Mouse (Mus musculus) layer of hippocampus, adult 9-10 months (tissue): ENCODE data around the gene Hexa.

ENCODE experiments used
- DNase-seq: peaks from one replicate; pipeline ENCODE4 v3.0.0; 2022; ENCODE audit warnings: low spot score

Gene Hexa

GRCm38 (mm10) chr9:59539441-59540137, at the start of gene Hexa, which contains the start of gene Tmem202:
Gene Hexa, plus strand, starts transcription at chr9:59539540.
Gene Tmem202, minus strand, starts transcription at chr9:59539847.
- DNase-seq: no peak

DNA sequence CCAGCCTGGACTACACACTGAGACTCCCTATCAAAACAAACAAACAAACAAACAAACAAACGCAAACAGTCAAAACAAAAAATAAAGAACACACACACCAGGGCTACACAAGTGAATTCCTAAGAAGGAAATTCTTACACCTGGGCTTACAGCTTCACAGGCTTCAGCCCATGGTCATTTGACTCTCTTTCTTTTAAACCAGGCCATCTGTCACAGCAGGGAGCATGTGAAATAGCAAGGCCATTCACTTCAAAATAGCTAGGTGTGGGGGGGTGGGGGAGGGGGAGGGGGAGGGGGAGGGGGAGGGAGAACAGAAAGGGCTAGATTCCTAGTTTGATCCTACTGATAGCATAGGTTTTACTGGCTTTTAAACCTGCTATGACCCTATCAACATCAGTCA, 31.2 kb upstream of the Hexa start:
- DNase-seq: no peak

DNA sequence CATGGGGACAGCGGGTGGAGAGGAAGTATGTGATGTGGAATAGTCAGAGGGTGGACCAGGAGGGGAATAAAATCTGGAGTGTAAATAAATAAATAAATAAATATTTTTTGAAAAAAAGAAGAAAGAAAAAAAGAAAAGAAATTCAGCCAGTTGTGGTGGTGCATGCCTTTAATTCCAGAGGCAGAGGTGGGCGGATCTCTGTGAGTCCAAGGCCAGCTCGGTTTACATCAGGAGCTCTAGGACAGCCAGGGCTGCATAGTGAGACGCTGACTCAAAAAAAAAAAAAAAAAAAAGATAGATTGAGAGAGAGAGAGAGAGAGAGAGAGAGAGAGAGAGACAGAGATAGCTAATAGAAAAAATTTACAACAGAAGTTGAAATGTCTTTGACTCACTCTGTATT, 27.0 kb upstream of the Hexa start:
- DNase-seq: no peak

DNA sequence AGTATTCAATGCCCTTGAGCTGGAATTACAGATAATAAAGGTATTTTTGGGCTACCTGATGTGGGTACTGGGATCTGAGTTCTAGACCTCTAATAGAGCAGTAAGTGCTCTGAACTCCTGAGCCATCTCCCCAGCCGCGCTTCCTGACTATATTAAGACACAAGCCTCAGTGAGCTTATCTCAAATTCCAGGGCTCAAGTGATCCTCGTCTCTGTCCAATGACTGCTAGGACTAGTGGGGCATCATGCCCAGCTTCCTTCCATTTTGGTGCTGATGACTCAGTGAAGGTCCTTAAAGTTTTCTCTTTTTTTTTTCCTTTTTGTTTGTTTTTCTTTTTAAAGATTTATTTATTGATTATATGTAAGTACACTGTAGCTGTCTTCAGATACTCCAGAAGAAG, 24.3 kb upstream of the Hexa start:
- no peak for DNase-seq

DNA sequence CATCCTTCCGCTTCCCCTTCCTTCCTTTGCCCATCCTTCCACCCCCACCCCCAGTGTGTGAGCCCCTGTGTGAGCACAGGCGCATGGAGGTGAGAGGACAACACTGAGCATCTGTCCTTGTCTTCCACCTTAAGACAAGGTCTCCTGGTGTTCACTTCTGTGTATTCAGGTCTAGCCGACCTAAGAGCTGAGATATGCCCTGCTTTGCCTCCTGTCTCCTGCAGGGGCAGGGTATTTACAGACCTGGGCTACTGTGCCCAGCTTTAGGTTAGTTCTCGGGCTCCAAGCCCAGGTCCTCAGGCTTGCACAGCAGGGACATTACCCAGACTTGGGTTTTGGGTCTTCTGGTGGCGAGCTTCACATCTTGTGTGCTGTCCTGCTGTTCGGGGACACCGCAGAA, 22.2 kb upstream of the Hexa start:
- DNase-seq: no peak

GRCm38 (mm10) chr9:59518976-59519375, 20.4 kb upstream of the Hexa start:
- no peak for DNase-seq

GRCm38 (mm10) chr9:59519396-59519795, 19.9 kb upstream of the Hexa start:
- no peak for DNase-seq

DNA sequence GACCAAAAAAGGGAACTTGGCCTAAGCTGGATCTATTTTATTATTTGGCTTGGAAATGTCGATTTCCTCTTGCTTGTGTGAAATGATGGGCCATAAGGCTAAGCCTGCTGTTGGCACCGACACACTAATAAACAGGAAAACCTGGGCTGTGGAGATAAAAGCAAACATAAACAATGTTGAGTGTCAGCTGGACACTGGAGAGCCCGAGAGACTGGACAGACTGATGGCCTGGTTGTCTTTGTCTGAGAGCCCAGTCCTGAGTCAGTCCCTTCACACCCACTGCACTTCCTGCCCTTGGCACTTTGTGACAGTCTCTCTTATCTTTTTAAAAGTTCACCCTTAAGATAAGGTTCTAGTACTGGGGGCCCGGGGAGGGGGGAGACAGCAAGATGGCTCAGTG, 16.4 kb upstream of the Hexa start:
- no peak for DNase-seq

DNA sequence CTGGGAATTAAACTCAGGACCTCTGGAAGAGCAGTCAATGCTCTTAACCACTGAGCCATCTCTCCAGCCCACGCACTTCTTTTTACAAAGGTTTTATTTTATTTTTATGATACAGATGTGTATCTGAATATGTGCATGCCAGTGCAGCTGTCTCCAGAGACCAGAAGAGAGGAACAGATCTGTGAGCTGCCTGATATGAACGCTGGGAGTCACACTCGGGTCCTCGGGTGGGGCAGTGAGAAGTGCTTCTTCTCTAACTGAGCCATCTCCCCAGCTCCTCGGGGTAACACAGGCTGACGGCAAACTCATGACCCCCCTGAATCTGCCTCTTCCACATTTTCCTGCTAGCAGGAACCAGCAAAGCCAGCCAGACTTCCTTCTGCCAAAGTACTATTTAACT, 12.6 kb upstream of the Hexa start:
- no peak for DNase-seq

GRCm38 (mm10) chr9:59527580-59527979, 11.8 kb upstream of the Hexa start:
- no peak for DNase-seq

- no peak for DNase-seq
Observed at GRCm38 (mm10) chr9:59528274-59528673, 11.1 kb upstream of the Hexa start.

DNA sequence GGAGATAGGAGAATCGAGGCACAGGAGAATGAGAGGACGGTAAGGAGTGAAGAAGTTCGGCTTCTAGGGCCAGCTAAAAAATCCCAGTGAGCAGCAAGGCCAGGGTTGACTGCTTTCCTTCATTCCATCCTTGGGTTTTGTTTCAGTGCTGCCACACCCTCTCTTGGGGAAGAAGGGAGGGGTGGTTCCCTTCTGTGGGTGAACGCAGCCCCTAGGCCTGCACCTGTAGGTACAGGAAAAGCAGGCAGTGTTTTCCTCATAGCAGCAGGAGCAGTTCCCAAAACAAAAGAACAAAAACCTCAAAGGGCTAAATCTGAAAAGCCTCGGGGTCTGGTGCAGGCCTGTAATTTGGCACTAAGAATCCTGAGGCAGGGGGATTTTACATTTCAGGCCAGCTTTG, 7.7 kb upstream of the Hexa start:
- no peak for DNase-seq

DNA sequence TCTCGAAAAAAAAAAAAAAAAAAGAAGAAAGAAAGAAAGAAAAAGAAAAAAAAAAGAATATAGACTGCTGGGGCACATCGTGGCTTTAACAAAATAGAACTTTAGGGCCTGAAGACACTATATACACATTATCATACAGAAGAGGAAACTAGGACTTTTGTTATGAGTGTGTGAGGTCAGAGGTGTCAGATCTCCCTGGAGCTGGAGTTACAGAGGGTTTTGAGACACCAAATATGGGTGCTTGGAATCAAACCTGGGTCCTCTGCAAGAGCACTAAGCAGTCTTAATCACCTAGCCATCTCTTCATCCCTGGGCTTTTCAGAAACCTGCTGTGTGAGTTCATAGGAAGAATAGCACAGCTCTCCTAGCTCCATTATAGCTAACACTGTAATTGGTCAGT, 5.9 kb upstream of the Hexa start:
- DNase-seq: no peak

DNA sequence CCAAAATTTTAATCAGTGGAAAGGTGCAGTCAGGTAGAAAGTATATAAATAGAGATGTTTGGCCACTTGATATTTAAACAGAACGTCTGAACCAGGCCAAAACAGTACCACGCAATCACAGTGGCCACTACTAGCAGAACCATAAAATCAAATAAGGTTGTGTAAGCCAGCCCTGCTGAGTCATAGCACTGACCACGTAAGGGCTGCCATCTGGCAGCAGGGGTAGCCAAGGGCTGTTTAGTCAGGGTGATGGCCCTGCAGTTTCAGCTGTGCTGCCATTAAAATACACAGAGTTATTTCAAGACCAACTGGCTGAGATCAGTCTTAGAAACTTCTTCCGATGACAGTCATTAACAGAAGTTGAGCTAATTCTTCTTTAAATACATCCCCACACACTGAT, 5.5 kb upstream of the Hexa start:
- DNase-seq: no peak

- no peak for DNase-seq
Observed at GRCm38 (mm10) chr9:59537651-59538050, 1.7 kb upstream of the Hexa start.

- DNase-seq: no peak
Observed at GRCm38 (mm10) chr9:59541617-59542016, 2.3 kb downstream of the Hexa start.

- no peak for DNase-seq
Observed at GRCm38 (mm10) chr9:59542766-59543324, 3.5 kb downstream of the Hexa start.

GRCm38 (mm10) chr9:59544739-59545138, 5.4 kb downstream of the Hexa start:
- no peak for DNase-seq

DNA sequence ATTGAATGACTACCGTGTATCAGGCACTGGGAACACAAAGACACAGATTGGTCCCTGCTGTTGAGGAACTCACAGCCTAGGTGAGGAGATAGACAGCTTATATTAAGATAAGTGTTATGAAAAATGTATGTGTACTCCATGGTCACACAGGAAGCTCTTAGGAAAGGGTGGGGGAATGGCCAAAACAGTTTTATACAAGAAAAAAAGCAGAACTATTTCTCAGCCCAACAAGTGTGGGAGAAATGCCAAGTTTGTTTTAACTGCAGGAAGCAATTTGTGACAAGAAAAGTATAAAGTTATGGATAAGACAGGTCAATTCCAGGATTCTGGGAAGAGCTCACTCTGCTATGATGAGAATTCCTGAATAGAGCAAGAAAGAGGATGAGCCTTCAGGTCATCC, 8.5 kb downstream of the Hexa start:
- DNase-seq: no peak

GRCm38 (mm10) chr9:59548961-59549487, 9.7 kb downstream of the Hexa start:
- no peak for DNase-seq

GRCm38 (mm10) chr9:59550077-59550476, 10.7 kb downstream of the Hexa start:
- no peak for DNase-seq

- DNase-seq: no peak
Observed at GRCm38 (mm10) chr9:59551017-59551416, 11.7 kb downstream of the Hexa start.

DNA sequence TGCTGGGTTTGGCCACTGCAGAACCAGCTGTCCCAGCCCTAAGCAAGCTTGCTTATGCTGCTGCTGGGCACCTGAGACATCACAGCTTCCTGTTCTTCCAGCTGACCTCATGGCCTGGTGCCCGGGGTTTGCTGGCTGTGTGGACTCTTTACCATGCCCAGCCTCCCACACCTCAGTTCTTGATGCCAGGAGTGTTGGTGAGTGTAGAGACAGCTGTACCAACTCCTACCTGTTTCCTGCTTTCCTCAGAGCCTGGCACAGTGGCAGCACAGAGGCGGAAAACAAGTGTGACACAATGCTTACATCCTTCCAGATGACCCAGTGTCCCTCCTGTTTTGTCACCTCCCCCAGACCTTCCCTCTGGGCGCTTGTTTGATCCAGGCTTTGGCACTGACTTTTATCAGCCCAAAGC, 12.3 kb downstream of the Hexa start:
- DNase-seq: no peak

DNA sequence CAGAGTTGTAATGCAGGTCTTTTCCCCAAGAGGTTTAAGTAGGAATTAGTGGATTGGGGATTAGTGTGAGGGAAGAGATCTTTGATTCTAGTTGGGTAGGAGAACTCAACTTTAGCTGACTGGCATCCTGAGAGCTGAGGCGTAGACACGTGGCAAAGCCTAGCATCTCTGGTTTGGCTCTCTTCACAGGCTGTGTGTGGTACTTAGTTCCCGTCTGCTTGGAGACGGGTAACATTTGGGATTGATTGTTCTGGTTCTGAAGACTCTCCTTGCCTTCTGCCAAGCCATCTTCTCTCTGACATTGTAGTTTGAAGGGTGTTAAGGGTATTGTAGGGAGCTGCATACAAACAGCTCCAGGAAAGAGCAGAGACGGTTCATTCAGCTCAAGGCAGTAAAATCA, 13.3 kb downstream of the Hexa start:
- DNase-seq: no peak
